Mouse (Mus musculus) bone marrow, adult 2 months (tissue): ENCODE data around the gene Gm17268. TPM values are rescaled to one million over a fixed set of nuclear protein-coding genes. Genes with fewer than 3 reads are reported as not detected.

Experiments
- H3K27ac ChIP-seq: fragments of 200-500 bp; 2 replicates; pipeline ENCODE4 v1.5.1; 2012; ENCODE audit warnings: low read depth, mild to moderate bottlenecking, control low read depth, inconsistent platforms, low read length; ENCODE audit not compliant: control insufficient read depth, poor library complexity, insufficient read depth
- H3K4me1 ChIP-seq: fragments of 200-500 bp; 2 replicates; pipeline ENCODE4 v1.6.1; 2011; ENCODE audit warnings: low read length; ENCODE audit not compliant: control insufficient read depth, insufficient read depth
- H3K4me3 ChIP-seq: fragments of 200-500 bp; replicated peaks from 2 replicates; pipeline ENCODE3; 2011; ENCODE audit warnings: mild to moderate bottlenecking, low read depth, low read length, control low read depth; ENCODE audit not compliant: control insufficient read depth
- CTCF ChIP-seq: fragments of 200-500 bp; IDR thresholded peaks from 2 replicates; pipeline ENCODE4 v1.5.1; 2011; ENCODE audit warnings: low read length, control low read depth; ENCODE audit not compliant: control insufficient read depth, insufficient read depth
- POLR2A ChIP-seq: fragments of 200-500 bp; IDR thresholded peaks from 2 replicates; pipeline ENCODE4 v1.6.1; 2011; ENCODE audit warnings: low read depth, mild to moderate bottlenecking, control low read depth, low read length, borderline replicate concordance; ENCODE audit not compliant: control insufficient read depth
- WGBS: fragments of 180-500 bp; shearing (Covaris S2); methylation state at CpG from one replicate; pipeline ENCODE4 v1.1.7; 2018; 5-methylcytosine and 5-hydroxymethylcytosine counted together
- polyA plus RNA-seq: library from polyadenylated mRNA; stranded (reverse); fragments of >200 nt; gene quantifications from 2 replicates; pipeline ENCODE4 v1.2.4, GENCODE M21; 2011; ENCODE audit warnings: low replicate concordance; ENCODE audit not compliant: missing spikeins, insufficient read depth, insufficient read length

The Gm17268 gene
- polyA plus RNA-seq, 1 experiment: not detected

DNA sequence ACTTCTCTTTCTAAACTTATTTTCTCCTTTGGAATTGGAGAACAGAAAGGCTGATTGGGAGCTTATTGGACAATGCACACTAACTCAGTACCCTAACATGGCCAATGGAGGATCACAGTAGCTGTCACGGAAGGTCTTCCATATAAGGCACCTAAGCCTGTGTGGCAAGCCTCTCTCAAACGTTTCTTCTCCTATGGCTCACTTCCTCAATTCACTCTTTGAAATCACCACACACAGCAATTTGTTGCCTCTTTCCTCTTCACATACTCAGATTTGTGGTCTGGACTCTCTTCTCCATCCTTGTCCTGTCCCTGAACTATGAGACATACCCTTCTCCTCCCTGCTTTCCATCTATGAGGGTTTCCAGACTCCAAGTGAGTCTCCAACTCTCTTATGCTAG lies 33.6 kb downstream of the Gm17268 start:
- TF ChIP-seq CTCF: no peak
- no peak for TF ChIP-seq POLR2A
- Histone ChIP-seq H3K4me1 (peaks cover 10% of the 10 kb centered on the region), H3K4me3 (no peak overlapping the region), H3K27ac (no peak overlapping the region)
- 14% methylated on average over 2 of the region's 2 CpGs for WGBS

DNA sequence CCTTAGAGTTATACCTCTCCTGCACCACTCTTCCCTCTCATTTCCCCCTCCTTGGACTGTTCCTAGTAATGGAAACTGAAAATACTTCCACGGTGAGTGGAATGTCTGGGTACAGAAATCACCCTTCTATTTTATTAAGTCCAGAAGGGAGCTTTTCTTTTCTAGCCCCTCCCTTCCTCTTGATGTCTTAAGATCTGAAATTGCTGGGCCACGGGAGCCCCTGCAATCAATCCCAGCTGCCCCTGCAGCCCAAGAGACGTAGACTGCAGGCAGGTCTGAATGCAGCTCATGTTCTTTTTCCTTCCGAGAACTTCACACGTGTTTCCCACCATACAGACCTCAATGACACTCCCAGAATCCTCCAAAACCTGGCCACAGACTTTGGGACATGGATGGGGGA lies 37.8 kb downstream of the Gm17268 start:
- Histone ChIP-seq H3K4me1 (no peaks in the 10 kb centered on the region), H3K4me3 (no peak overlapping the region), H3K27ac (no peak overlapping the region)
- 64% methylated on average over 5 of the region's 5 CpGs for WGBS
- TF ChIP-seq CTCF (no peak), POLR2A (no peak)

GRCm38 (mm10) chr11:81999469-81999868 lies 38.9 kb downstream of the Gm17268 start:
- WGBS: 71% methylated on average over 4 of the region's 4 CpGs
- Histone ChIP-seq H3K27ac (no peak overlapping the region), H3K4me1 (no peaks in the 10 kb centered on the region), H3K4me3 (no peak overlapping the region)
- TF ChIP-seq CTCF: no peak
- TF ChIP-seq POLR2A: no peak

DNA sequence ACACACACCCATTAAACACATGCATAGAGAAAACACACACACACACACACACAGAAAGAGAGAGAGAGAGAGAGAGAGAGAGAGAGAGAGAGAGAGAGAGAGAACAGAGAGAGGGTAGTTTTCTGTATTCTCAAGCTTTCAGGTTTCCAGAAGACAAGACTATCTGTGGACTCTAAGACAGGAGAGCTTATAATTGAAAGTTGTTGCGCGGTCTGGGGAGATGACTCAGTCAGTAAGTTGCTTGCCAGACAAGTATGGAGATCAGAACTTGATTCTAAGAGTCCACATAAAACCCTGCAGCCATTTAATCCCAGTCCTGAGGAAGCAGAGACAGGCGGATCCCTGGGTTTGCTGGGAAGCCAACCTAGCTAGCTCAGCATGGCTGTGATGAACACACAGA lies 39.7 kb downstream of the Gm17268 start:
- H3K4me1 ChIP-seq: no peaks in the 10 kb centered on the region
- no peak overlapping the region for H3K4me3 ChIP-seq
- 79% methylated on average over 3 of the region's 3 CpGs for WGBS
- TF ChIP-seq POLR2A (no peak), CTCF (no peak)
- H3K27ac ChIP-seq: no peak overlapping the region

DNA sequence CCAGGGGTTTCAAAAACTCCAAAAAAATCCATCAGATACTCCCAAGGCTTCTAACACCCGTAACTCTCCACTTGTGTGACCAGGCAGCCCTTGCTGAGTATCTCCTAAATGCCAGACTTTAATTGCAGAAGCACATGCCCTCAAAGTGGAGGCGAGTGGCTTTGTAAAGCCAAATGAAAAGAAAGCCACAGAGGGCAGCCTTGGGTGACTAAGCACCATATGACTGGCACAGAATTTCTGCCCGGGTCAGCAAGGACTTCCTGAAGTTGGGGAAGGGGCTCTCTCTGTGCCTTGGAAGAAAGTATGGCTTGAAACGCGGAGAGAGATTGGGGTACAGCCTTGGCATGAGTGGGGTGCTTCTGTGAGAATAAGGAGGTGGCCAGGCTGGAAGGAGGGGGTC lies 41.3 kb downstream of the Gm17268 start:
- Histone ChIP-seq H3K4me3 (no peak overlapping the region), H3K4me1 (no peaks in the 10 kb centered on the region), H3K27ac (no peak overlapping the region)
- 46% methylated on average over 5 of the region's 5 CpGs for WGBS
- TF ChIP-seq CTCF (no peak), POLR2A (no peak)

DNA sequence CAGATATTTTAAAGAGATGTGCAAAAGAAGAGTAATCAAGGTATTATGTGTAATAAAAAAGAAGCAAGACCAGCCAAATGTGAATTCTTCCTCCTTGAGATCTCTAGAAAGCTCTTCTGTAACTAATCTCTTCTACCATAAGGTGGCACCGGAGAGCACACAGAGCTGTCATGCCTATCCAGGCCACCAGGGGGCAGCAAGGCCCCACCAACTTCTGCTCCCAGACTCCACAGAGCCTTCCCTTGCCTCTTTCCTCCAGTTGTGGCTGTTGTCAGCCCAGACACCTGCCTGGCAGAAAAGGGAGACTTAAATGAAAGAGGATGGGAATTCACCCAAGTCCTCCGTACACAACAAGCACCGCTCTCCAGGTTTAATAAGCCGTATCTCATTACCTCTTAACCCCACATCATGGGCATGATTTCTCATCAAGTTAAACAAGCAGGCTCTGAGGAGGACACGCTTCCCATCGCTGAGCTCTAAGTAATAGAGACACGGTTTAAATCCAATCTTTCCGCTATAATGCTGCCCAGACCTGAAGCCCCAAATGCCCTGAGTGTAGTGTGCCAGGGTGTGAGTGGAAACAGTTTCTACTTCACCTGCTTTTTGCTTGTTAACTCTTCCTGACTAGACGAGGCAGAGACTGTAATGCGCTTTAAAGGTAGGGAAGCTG lies 42.1 kb downstream of the Gm17268 start:
- 66% methylated on average over 10 of the region's 10 CpGs for WGBS
- H3K27ac ChIP-seq: no peak overlapping the region
- TF ChIP-seq POLR2A (no peak), CTCF (peak; percentile 99)
- no peak overlapping the region for H3K4me3 ChIP-seq
- no peaks in the 10 kb centered on the region for H3K4me1 ChIP-seq

GRCm38 (mm10) chr11:81983146-81983545 lies 55.2 kb downstream of the Gm17268 start:
- WGBS: 24% methylated on average over 5 of the region's 5 CpGs
- no peaks in the 10 kb centered on the region for H3K4me1 ChIP-seq
- peak; percentile 52 for TF ChIP-seq CTCF
- TF ChIP-seq POLR2A: no peak
- no peak overlapping the region for H3K4me3 ChIP-seq
- H3K27ac ChIP-seq: no peak overlapping the region

DNA sequence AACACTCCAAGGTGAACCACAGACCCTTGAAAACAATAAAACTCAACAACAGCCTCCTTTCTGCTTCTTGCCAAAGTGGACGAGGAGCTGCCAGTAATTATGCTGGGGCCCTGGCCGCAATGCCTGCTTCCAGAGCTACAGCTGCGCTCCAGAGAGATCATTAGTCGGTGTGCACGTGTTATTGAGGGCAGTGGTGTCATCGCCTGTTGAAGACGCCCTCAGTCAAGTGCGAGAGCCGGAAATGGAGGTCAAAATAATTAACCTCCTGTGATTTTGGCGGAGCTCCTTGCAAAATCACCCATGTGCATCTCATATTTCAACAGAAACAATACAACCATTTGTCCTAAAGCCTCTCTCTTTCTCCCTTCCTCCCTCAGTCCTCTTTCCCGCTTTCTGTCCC lies 56.2 kb downstream of the Gm17268 start:
- WGBS: 68% methylated on average over 11 of the region's 11 CpGs
- no peak for TF ChIP-seq CTCF
- no peak for TF ChIP-seq POLR2A

More for the DNA sequence above, 56.2 kb downstream of the Gm17268 start:
- H3K4me3 ChIP-seq: no peak overlapping the region
- H3K4me1 ChIP-seq: no peaks in the 10 kb centered on the region
- H3K27ac ChIP-seq: no peak overlapping the region

Other genes starting within 250 kb of the Gm17268 start
- 0.27 and 0.40 TPM in 2 replicates for gene 5530401A14Rik, start 177.9 kb downstream of the Gm17268 start, polyA plus RNA-seq
- not detected in 2 replicates for gene Asic2, start 70.1 kb downstream of the Gm17268 start, polyA plus RNA-seq
- gene Ccl2, start 3.0 kb downstream of the Gm17268 start, polyA plus RNA-seq: 14.5 TPM in 1 of 2 replicates, not detected in the other
- 6.4 TPM in 1 of 2 replicates, not detected in the other for gene Ccl7, start 7.2 kb upstream of the Gm17268 start, polyA plus RNA-seq
- gene Ccl11, start 19.3 kb upstream of the Gm17268 start, polyA plus RNA-seq: not detected in 2 replicates
- not detected in 2 replicates for gene Ccl12, start 63.3 kb upstream of the Gm17268 start, polyA plus RNA-seq
- not detected in 2 replicates for gene Ccl8, start 76.6 kb upstream of the Gm17268 start, polyA plus RNA-seq